Mouse (Mus musculus): ENCODE measurements around the gene Arid5b.

DNA sequence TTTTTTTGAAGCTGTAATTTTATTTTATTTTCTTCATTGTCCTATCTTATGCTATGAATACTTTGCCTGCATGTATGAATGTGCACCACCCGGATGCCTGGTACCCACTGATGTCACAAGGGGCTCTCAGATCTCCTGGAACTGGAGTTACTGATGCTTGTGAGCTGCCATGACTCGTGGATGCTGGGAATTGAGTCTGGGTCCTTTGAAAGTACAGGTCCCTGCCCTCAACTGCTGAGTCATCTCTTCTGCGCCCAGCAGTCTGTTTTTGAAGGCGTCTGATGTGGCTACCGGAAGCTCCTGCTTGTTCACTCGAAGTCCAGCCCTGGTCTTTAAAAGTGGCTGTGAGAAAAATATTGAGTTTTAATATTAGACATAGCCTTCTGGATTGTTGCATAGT, 46.8 kb upstream of the Arid5b start:
- no peak for TF ChIP-seq EP300 (IDR thresholded peaks at IDR 0.05; ENCODE audit: low read depth)
- no peak for TF ChIP-seq CTCF (IDR thresholded peaks at IDR 0.05; ENCODE audit: low read depth)

Measured in liver, postnatal 0 days (tissue).